Mouse (Mus musculus): ENCODE measurements around the gene Zfp536. TPM values are rescaled to one million over a fixed set of nuclear protein-coding genes. Genes with fewer than 3 reads are reported as not detected.

The Zfp536 gene
- total and polyA plus RNA-seq, 3 experiments: not detected

- Histone ChIP-seq H3K4me2 (ENCODE audit: insufficient read depth, low read depth, poor library complexity, severe bottlenecking) (no peak overlapping the region), H3K4me3 (replicated peaks in 1 of 3; ENCODE audit: low read depth in 2 of 3, low read length in 2 of 3, poor library complexity in 1 of 3) (no peak overlapping the region), H3K36me3 (replicated peaks in 1 of 2; ENCODE audit: control insufficient read depth in 1 of 2, insufficient read depth in 1 of 2, low read length in 1 of 2) (no peaks in the 10 kb centered on the region), H3K27ac (ENCODE audit: insufficient read depth, low read depth) (no peak overlapping the region), H3K79me2 (replicated peaks; ENCODE audit: control insufficient read depth, extremely low read depth, insufficient read depth, poor library complexity, severe bottlenecking) (no peaks in the 10 kb centered on the region), H3K4me1 (ENCODE audit: control insufficient read depth in 1 of 2, insufficient read depth in 2 of 2) (no peaks in the 10 kb centered on the region), H3K27me3 (replicated peaks) (no peaks in the 10 kb centered on the region), H3K9me3 (replicated peaks; ENCODE audit: low read length) (peaks cover 87% of the 10 kb centered on the region), H3K9ac (ENCODE audit: insufficient read depth, low read depth) (no peak overlapping the region)
- no peak for DNase-seq (ENCODE audit: extremely low read depth)
- dilution Hi-C loops (cut with MboI; ENCODE audit: extremely low pct_ligation_motif_present, extremely low pct_unique_long_range_greater_than_20kb, low sequenced_read_pairs): no loop called here
- no peak for TF ChIP-seq EP300 (IDR thresholded peaks at IDR 0.05; ENCODE audit: low read length)
- in situ Hi-C loops (cut with MboI; ENCODE audit: low pct_ligation_motif_present, low pct_unique_long_range_greater_than_20kb, low sequenced_read_pairs): no loop called here
These were observed 274.6 kb downstream of the Zfp536 start for GRCm38 (mm10) chr7:37498881-37499280.

- TF ChIP-seq NELFE (IDR thresholded peaks at IDR 0.05; ENCODE audit: low read depth, low read length) (no peak), BHLHE40 (IDR thresholded peaks at IDR 0.05; ENCODE audit: low read depth, low read length) (no peak), ZMIZ1 (IDR thresholded peaks at IDR 0.05; ENCODE audit: low read depth, low read length) (no peak), CHD1 (IDR thresholded peaks at IDR 0.05; ENCODE audit: low read depth, low read length) (no peak), USF1 (IDR thresholded peaks at IDR 0.05; ENCODE audit: low read depth, low read length) (no peak), ETS1 (conservative IDR thresholded peaks at IDR 0.05; ENCODE audit: low read depth, low read length) (no peak), MAFK (IDR thresholded peaks at IDR 0.05; ENCODE audit: insufficient replicate concordance, low read length) (no peak), USF2 (conservative IDR thresholded peaks at IDR 0.05; ENCODE audit: low read depth, low read length) (no peak), POLR2AphosphoS2 (IDR thresholded peaks at IDR 0.05; ENCODE audit: low read depth, low read length) (no peak), MAX (IDR thresholded peaks at IDR 0.05; ENCODE audit: low read length) (no peak), E2F4 (IDR thresholded peaks at IDR 0.05; ENCODE audit: insufficient replicate concordance, low read depth, low read length) (no peak), RAD21 (IDR thresholded peaks at IDR 0.05; ENCODE audit: low read depth, low read length) (no peak), KAT2A (IDR thresholded peaks at IDR 0.05; ENCODE audit: insufficient replicate concordance, low read length) (no peak), CTCF (conservative IDR thresholded peaks at IDR 0.05 in 1 of 2, IDR thresholded peaks at IDR 0.05 in 1 of 2; ENCODE audit: low read depth in 2 of 2, low read length in 2 of 2) (no peak), UBTF (IDR thresholded peaks at IDR 0.05; ENCODE audit: low read depth, low read length) (no peak), SIN3A (IDR thresholded peaks at IDR 0.05; ENCODE audit: low read length) (no peak)
- Histone ChIP-seq H3K27me3 (replicated peaks) (no peaks in the 10 kb centered on the region), H3K9me3 (replicated peaks; ENCODE audit: low read length) (peaks cover 86% of the 10 kb centered on the region), H3K36me3 (replicated peaks in 1 of 2; ENCODE audit: control insufficient read depth in 1 of 2, insufficient read depth in 1 of 2, low read length in 1 of 2) (no peaks in the 10 kb centered on the region), H3K4me3 (replicated peaks in 1 of 3; ENCODE audit: low read depth in 2 of 3, low read length in 2 of 3, poor library complexity in 1 of 3) (no peak overlapping the region), H3K79me2 (replicated peaks; ENCODE audit: control insufficient read depth, extremely low read depth, insufficient read depth, poor library complexity, severe bottlenecking) (no peaks in the 10 kb centered on the region), H3K4me1 (ENCODE audit: control insufficient read depth in 1 of 2, insufficient read depth in 2 of 2) (no peaks in the 10 kb centered on the region), H3K27ac (ENCODE audit: insufficient read depth, low read depth) (no peak overlapping the region), H3K4me2 (ENCODE audit: insufficient read depth, low read depth, poor library complexity, severe bottlenecking) (no peak overlapping the region), H3K9ac (ENCODE audit: insufficient read depth, low read depth) (no peak overlapping the region)
- dilution Hi-C loops (cut with MboI; ENCODE audit: extremely low pct_ligation_motif_present, extremely low pct_unique_long_range_greater_than_20kb, low sequenced_read_pairs) (no loop called here), in situ Hi-C loops (cut with MboI; ENCODE audit: low pct_ligation_motif_present, low pct_unique_long_range_greater_than_20kb, low sequenced_read_pairs) (no loop called here)
- DNase-seq (ENCODE audit: extremely low read depth): no peak
These were observed 276.9 kb downstream of the Zfp536 start for GRCm38 (mm10) chr7:37496491-37496890.

Data from CH12.LX (cell line).